Mouse (Mus musculus): ENCODE data around the gene Amph.

The Amph gene

GRCm38 (mm10) chr13:19139771-19140170, 191.8 kb downstream of the Amph start:
- DNase-seq (ENCODE audit: low spot score in 2 of 2): no peak

GRCm38 (mm10) chr13:19143766-19144165, 195.8 kb downstream of the Amph start:
- DNase-seq (ENCODE audit: low spot score in 2 of 2): no peak

GRCm38 (mm10) chr13:19147468-19147867, 199.5 kb downstream of the Amph start:
- no peak for DNase-seq (ENCODE audit: low spot score in 2 of 2)

- DNase-seq (ENCODE audit: low spot score in 2 of 2): no peak
These were observed 201.6 kb downstream of the Amph start for GRCm38 (mm10) chr13:19149574-19149973.

- peak in 1 of 2 experiments; percentile 47 for DNase-seq (ENCODE audit: low spot score in 2 of 2)
These were observed 202.7 kb downstream of the Amph start for GRCm38 (mm10) chr13:19150438-19151301.

- no peak for DNase-seq (ENCODE audit: low spot score in 2 of 2)
These were observed 204.1 kb downstream of the Amph start for GRCm38 (mm10) chr13:19152126-19152525.

GRCm38 (mm10) chr13:19158484-19158883, 210.5 kb downstream of the Amph start:
- DNase-seq (ENCODE audit: low spot score in 2 of 2): peak; percentile 58 to 88

- peak in 1 of 2 experiments; percentile 32 for DNase-seq (ENCODE audit: low spot score in 2 of 2)
These were observed 212.6 kb downstream of the Amph start for GRCm38 (mm10) chr13:19160616-19161015.

- DNase-seq (ENCODE audit: low spot score in 2 of 2): no peak
These were observed 213.1 kb downstream of the Amph start for GRCm38 (mm10) chr13:19161111-19161510.

GRCm38 (mm10) chr13:19162120-19162519, 214.1 kb downstream of the Amph start:
- no peak for DNase-seq (ENCODE audit: low spot score in 2 of 2)

- DNase-seq (ENCODE audit: low spot score in 2 of 2): peak; percentile 19 to 54
These were observed 229.8 kb downstream of the Amph start for GRCm38 (mm10) chr13:19177662-19178259.

GRCm38 (mm10) chr13:19178351-19178750, 230.3 kb downstream of the Amph start:
- DNase-seq (ENCODE audit: low spot score in 2 of 2): no peak

- no peak for DNase-seq (ENCODE audit: low spot score in 2 of 2)
These were observed 234.3 kb downstream of the Amph start for GRCm38 (mm10) chr13:19182259-19182658.

GRCm38 (mm10) chr13:19190052-19190451, 242.0 kb downstream of the Amph start:
- DNase-seq (ENCODE audit: low spot score in 2 of 2): no peak

- DNase-seq (ENCODE audit: low spot score in 2 of 2): no peak
These were observed 246.8 kb downstream of the Amph start for GRCm38 (mm10) chr13:19194803-19195202.

GRCm38 (mm10) chr13:19195456-19195855, 247.5 kb downstream of the Amph start:
- DNase-seq (ENCODE audit: low spot score in 2 of 2): no peak

Measured in frontal cortex, postnatal 36 days (tissue).